Mouse (Mus musculus) gastrocnemius, adult 18-20 months (tissue): Measurements from ENCODE around the gene Themis. TPM values are rescaled to one million over a fixed set of nuclear protein-coding genes. Genes with fewer than 3 reads are reported as not detected.

Experiments
- DNase-seq: peaks from one replicate; pipeline ENCODE4 v3.0.0; 2021; ENCODE audit warnings: low spot score
- long read RNA-seq, 2 experiments: library from polyadenylated mRNA; stranded (forward); transcript quantifications; one replicate each; pipeline ENCODE4 v2.0.0; 2021
- total RNA-seq, 2 experiments: library from RNA; stranded (reverse); gene quantifications; 2 replicates each; pipeline ENCODE4 v1.2.3; 2021

Themis gene
- not detected for total RNA-seq
- long read RNA-seq, experiment 1: 0 reads
- long read RNA-seq, experiment 2: 0 reads

GRCm38 (mm10) chr10:28668261-28668660 is at the start of gene Themis:
Gene Themis (plus strand): TSS chr10:28668360.
- no peak for DNase-seq

GRCm38 (mm10) chr10:28619415-28619814 is 48.7 kb upstream of the Themis start:
- no peak for DNase-seq

- DNase-seq: no peak
These were observed 32.1 kb upstream of the Themis start for GRCm38 (mm10) chr10:28636096-28636495.

DNA sequence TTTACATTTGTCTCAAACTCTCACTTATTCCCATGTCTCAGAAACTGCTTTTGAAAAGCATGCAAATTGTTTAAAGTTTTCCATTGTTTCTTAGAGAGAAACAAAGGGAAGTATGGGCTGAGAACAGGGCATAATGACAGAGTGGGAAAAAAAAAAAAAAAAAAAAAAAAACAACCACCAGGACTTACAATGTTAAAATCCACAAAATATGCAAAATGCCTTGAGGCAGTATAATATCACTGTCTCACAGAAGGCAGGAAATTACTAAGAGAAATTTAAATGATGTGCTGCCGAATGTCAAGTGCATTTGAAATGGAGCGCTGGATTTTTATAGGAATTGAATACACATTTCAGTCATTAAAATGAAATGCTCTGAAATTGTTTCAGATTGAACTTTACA is 26.3 kb upstream of the Themis start:
- no peak for DNase-seq

DNA sequence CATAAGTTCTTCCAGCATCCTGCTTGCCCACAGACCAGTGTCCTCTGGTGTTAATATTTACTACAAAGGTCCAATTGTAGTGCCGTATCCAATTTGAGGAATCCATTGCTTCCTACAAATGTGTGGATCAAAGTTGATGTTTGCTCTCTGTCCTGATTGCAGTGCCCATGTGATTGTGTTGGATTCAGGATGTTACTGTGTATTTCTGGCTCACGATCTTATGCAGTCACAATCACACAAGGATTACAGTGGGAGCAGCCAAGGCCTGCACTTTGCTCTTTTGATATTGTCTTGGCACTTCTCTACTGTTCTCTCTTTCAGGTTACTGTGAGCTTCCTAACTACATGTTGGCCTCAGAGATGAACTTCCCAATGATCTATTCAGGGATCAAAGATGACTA is 20.3 kb upstream of the Themis start:
- no peak for DNase-seq

DNA sequence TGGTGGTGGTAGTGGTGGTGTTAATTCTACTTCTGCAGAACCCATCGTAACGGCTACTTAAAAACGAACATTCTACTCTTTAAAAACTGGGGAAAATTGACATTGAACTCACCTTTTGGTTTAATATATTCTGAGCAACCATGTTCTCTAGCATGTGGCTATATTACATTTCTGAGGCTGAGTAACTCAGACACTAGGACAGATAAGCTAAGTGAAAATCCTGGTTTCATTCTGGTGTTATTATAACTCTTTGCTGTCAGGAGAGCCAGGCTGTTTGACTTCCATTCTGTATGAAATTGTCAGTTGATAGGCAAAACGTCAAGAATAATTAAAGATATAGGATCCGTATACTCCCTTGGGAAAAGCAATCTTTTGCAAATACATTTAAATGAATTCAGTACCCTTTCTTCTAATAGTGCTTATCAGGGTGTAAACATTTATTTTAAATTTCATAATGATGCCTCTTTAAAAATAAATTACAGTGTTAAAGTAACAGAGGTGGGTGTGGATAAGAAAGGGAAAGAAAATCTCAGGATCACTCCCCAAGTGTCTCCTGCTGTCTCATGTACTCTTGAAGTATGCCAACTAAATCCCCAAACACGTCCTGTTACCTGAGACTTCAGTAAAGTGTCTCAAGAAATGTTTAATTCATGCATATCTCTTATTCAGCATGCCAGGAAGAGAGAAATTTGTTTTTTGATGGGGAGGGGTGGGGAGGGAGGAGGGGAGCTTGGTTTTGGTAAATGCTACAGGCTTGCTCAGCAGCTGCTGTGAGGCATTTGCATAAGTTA is 18.9 kb upstream of the Themis start:
- DNase-seq: no peak

DNA sequence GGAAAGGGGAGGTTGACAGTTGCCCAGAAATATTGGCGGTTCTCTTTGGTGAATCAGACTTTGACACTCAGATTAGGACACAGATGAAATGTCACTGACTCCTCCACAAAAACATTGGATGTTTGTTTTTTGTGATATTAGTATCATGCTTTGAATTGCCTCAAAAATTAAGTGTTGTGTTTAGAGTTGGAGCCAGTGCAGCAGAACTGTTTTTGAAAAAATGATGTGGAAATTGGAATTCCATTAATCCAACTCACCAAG is 18.3 kb upstream of the Themis start:
- DNase-seq: no peak

- DNase-seq: no peak
These were observed 16.2 kb upstream of the Themis start for GRCm38 (mm10) chr10:28651910-28652309.

GRCm38 (mm10) chr10:28654733-28655132 is 13.4 kb upstream of the Themis start:
- DNase-seq: no peak

DNA sequence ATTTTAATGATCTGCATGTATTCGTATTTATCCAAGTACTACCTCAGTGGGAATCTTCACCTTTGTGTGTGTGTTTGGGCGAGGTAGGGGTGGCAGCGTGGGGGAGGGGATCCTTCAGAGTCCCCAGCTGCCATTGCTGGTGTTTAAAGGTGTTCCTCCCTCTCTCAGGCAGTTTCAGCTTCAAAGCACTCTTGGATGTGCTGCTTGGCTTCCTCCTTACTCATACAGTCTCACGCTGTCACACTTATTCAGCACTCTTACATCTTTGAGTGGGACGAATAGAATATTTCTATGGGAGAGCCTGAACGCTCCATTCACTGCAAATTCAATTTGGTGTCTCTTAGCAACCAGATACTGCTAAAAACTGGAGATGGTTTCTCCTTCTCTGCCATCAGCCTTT is 3.0 kb upstream of the Themis start:
- no peak for DNase-seq

- no peak for DNase-seq
These were observed 5.8 kb downstream of the Themis start for GRCm38 (mm10) chr10:28673931-28674330.

DNA sequence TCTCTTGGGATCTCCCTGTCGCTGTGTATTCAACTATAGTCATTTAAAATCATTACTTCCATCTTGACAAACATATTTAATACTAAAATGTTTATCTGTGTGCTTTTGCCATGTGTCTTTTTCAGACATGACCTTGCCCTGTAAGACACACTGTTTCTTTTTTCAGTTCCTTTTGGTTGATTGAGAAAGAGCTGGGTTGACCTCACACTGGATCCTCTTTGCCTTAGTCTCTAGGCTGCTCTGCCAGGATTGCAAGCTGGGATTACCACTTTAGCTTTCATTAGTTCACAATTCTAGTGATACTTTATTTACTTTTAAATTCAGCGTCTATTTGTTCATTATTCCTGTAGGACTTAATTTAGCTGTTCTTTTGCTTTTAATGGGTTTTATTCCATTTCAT is 7.2 kb downstream of the Themis start:
- no peak for DNase-seq

- no peak for DNase-seq
These were observed 26.8 kb downstream of the Themis start for GRCm38 (mm10) chr10:28694981-28695380.

DNA sequence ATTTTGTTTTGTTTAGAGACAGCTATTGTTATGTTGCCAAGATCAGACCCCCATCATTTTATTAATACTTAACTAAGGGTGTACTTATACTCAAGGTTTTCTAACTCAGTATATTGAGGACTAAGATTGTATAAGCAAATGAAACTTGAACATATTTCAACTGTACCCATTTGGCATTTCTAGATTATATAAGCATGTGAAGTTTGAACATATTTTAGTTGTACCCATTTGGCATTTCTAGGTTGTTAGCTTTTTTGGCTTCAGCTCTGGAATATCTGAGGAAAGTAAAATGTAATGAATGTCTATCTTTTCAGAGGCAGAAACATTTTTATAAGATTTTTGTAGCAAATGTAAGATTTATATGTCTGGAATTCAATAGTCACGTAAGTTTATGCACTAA is 27.9 kb downstream of the Themis start:
- no peak for DNase-seq

- DNase-seq: no peak
These were observed 30.0 kb downstream of the Themis start for GRCm38 (mm10) chr10:28698175-28698574.

- no peak for DNase-seq
These were observed 53.7 kb downstream of the Themis start for GRCm38 (mm10) chr10:28721828-28722227.

DNA sequence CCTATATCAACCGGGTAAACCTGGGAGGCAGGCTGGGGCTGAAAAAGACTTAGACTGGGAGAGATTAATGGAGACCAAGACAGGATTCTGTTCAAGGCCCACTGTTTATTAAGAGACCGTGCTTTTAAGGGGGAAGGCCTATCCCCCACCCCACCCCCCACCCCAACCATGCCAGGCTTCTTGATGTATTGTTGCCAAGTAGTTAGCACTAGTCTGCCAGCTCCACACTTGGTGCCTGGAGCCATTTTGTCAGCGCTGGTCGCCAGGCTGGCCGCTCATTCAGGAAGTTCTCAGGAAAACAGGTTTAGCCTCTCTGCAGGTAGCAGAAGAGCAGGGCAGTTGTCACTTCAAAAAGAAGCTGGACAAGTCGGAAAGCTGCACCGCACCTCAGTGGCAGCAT is 55.1 kb downstream of the Themis start:
- no peak for DNase-seq

DNA sequence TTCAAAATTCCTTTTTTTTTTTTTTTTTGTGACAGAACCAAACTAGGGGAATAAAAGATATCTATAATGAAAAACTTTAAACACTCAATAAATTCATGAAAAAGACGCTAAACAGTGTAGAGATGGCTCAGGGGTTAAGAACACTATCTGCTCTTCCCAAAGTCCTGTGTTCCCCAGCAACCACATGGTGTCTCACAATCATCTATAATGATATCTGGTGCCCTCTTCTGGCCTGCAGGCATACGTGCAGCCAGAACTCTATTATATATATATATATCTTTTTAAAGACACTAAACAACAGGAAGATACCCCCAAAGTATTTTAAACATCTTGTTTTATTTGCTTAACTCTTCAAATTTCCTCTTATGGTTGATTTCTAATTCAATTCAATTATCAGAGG is 62.0 kb downstream of the Themis start:
- DNase-seq: no peak

- DNase-seq: no peak
These were observed 69.8 kb downstream of the Themis start for GRCm38 (mm10) chr10:28737953-28738352.

DNA sequence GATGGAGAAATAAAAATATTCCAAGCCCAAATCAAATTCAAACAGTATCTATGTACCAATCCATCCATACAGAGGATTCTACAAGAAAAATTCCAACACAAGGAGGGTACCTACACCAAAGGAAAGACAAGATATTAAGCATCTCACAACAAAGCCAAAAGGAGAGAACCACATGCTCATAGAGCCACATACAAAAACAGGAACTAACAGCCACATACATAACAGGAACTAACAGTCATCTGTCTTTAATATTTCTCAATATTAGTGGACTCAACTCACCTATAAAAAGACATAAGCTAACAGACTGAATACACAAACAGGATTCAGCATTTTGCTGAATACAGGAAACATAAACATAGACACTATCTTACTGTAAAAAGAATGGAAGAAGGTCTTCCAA is 78.3 kb downstream of the Themis start:
- no peak for DNase-seq

DNA sequence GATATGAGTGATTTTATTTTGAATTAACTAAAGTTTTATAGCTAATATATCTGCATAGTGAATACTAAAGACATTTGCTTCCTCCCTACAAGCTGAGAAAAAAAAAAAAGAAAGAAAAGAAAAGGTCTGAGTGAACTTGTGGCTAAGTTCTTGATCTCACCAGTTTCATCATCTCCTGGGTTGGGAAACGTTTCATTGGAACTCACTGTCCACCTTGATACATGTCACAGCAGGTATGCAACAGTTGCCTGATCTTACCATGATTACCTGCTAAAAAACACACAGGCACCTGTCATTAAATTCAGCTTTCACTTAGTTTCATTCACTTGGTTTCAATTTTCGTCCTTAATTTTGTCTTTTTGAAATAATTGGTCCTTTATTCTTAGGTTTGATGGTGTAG is 85.2 kb downstream of the Themis start:
- DNase-seq: no peak

- DNase-seq: no peak
These were observed 86.8 kb downstream of the Themis start for GRCm38 (mm10) chr10:28754927-28755326.

DNA sequence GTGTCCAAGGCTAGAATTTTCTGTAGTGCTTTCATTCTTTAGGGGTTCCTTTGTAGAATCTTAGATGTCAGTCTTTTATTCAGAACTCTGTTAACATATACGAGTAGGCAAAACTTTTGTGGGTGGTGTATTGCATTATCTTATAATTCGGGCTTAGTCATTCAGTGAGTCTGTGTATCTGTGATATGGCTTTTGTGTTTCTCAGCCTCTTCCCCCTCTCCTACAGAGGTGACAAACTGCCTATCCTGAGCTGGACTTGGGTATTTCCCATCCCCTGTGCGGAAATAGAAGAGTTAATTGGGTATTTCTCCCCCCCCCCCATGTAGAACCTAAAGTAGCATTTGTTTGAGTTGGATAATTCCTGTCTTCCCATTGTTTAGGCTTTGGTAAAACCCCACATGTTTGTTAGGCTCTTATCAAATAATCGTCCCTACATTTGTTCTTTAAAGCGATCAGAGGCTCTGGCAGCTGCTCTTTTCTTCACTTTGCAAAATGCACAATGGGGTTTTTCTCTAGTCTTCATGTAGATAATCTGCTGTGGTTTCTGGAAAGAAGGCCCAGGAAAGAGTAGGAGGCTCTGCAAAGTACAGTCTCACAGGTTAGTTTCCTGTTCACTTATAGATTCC is 108.7 kb downstream of the Themis start:
- DNase-seq: no peak

- DNase-seq: no peak
These were observed 131.3 kb downstream of the Themis start for GRCm38 (mm10) chr10:28799469-28799868.
